Mouse (Mus musculus): ENCODE measurements around the gene Bola1. TPM values are rescaled to one million over a fixed set of nuclear protein-coding genes. Genes with fewer than 3 reads are reported as not detected.
"Not testable (repeated sequence)": the region's sequence is repeated elsewhere in the genome, so short reads cannot be mapped to it uniquely, and the experiment has no call there.

Bola1 gene
- total RNA-seq, 2 experiments from 2014 or later: 16.2 to 16.7 TPM

GRCm38 (mm10) chr3:96230404-96230803 is 10.9 kb upstream of the Bola1 start:
- DNase-seq (ENCODE audit: low spot score in 2 of 2): no peak
- no peak overlapping the region for H3K4me3 ChIP-seq
- no peak for TF ChIP-seq CTCF (conservative IDR thresholded peaks at IDR 0.05)
- no peak overlapping the region for H3K27ac ChIP-seq

DNA sequence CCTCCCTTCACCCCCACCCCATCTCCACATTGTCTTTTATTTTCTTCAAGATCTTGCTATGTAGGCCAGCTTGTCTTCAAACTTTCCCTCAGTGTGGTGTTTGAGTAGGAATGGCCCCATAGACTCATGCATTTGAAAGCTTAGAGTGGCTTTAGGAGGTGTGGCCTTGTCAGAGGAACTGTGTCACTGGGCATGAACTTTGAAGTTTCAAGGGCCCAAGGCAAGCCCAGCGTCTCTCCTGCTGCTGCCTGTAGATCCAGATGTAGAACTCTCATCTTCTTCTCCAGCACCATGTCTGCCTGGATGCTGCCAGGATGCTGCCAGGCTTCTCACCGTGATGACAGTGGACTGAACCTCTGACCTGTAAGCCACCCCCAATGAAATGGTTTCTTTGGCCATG is 9.3 kb upstream of the Bola1 start:
- no peak for DNase-seq (ENCODE audit: low spot score in 2 of 2)
- TF ChIP-seq CTCF (conservative IDR thresholded peaks at IDR 0.05): no peak
- Histone ChIP-seq H3K4me3 (no peak overlapping the region), H3K27ac (no peak overlapping the region)

DNA sequence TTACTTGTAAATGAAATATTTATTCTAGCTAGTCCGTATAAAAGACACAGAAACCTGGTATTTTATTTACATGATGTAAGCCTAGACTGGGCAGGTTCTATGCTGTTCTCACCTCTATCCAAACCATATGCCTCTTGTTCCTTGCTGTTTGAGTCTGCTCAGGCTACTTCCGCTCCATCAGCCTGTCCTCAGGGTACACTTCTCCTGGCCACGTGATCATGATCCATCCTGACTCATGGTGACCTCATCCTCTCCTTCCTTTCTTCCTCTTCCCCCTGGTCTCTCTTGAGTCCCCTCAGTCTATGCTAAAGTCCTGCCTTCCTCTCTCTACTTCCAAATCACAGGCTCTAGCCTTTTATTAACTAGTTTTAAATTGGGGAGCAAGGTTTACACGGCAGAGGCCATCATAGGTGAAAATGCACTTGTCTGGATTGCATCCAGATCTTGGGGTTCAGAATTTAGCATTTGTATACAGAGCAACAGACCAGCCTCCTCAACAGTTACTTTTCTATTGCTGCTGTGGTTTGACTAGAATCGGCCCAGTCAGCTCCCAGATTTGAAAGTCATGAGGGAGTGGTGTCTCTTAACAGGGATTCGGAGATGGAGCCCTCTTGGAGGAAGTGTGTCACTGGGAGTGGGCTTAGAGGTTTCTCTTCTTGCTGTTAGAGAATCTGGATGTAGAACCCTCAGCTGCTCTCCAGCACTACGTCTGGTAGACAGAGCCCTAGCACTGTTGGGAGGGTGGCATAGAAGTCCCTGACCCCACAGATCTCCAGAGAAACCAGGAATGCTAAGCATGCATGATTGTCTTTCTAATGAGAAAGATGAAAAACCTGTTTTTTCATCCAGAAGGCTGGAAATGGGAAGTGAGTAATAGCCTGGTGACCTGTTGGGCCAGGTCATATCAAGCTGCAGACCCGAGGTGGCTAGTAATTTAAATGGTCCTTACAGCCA is 7.5 kb upstream of the Bola1 start:
- DNase-seq (ENCODE audit: low spot score in 2 of 2): no peak
- no peak overlapping the region for H3K27ac ChIP-seq
- H3K4me3 ChIP-seq: no peak overlapping the region
- TF ChIP-seq CTCF (conservative IDR thresholded peaks at IDR 0.05): no peak

DNA sequence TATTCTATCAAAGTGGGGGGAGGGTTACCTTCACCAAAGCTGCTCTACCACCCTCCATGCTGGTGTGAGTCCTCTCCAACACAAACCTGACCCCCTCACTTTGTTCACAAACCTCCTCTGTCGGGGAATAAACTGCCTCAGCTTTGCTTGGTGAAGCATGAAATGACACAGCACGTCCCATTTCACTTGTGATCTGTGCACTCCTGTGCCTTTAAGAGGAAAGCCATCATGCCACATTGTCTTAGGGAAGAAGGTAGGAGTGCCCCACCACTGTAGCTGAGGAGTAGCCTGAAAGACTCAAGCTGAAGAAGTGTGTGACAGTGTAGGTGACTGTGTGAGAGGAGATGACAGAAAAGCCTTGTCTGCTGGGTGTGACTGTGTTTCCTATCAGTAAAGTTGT is 5.9 kb upstream of the Bola1 start:
- no peak for DNase-seq (ENCODE audit: low spot score in 2 of 2)
- no peak overlapping the region for H3K27ac ChIP-seq
- no peak overlapping the region for H3K4me3 ChIP-seq
- no peak for TF ChIP-seq CTCF (conservative IDR thresholded peaks at IDR 0.05)

DNA sequence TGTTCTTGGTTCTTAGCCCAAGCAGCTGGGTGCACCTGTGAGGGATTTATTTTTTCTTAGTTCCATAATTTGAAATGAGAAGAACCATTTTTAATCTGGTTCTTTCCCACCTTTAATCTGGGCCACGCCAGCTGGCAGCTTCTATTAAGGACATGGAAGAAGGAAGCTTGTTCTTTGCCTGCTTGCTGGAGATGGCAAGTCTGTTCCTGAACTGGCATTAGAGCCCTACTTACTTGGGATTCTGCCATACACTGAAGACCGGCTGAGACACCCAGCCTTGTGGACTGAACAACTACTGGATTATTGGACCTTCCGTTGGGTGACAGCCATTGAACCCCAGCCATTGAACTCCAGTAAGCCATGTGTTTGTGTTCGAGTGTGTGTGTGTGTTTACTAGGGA is 3.3 kb upstream of the Bola1 start:
- H3K27ac ChIP-seq: peak overlapping the region; percentile 100; the same call in 1 of the 2 replicates
- peak overlapping the region; percentile 90; the same call in 1 of the 2 replicates for H3K4me3 ChIP-seq
- DNase-seq (ENCODE audit: low spot score in 2 of 2): no peak
- TF ChIP-seq CTCF (conservative IDR thresholded peaks at IDR 0.05): no peak

- no peak for TF ChIP-seq CTCF (conservative IDR thresholded peaks at IDR 0.05)
- H3K27ac ChIP-seq: peak overlapping the region; percentile 100
- peak overlapping the region; percentile 90 for H3K4me3 ChIP-seq
- DNase-seq (ENCODE audit: low spot score in 2 of 2): no peak
These were observed 2.1 kb upstream of the Bola1 start for GRCm38 (mm10) chr3:96221640-96222038.

- H3K4me3 ChIP-seq: peak within 1 kb of the TSS; percentile 90
- TF ChIP-seq CTCF (conservative IDR thresholded peaks at IDR 0.05): peak; percentile 42
- H3K27ac ChIP-seq: peak within 1 kb of the TSS; percentile 100
- DNase-seq (ENCODE audit: low spot score in 2 of 2): peak; percentile 87 to 94
These were observed 1.5 kb upstream of the Bola1 start, which contains the start of the genes Hist2h2ac and Hist2h2be for GRCm38 (mm10) chr3:96220765-96221639. Gene Hist2h2ac, minus strand, starts transcription at chr3:96220880. Gene Hist2h2be, plus strand, starts transcription at chr3:96221119.

DNA sequence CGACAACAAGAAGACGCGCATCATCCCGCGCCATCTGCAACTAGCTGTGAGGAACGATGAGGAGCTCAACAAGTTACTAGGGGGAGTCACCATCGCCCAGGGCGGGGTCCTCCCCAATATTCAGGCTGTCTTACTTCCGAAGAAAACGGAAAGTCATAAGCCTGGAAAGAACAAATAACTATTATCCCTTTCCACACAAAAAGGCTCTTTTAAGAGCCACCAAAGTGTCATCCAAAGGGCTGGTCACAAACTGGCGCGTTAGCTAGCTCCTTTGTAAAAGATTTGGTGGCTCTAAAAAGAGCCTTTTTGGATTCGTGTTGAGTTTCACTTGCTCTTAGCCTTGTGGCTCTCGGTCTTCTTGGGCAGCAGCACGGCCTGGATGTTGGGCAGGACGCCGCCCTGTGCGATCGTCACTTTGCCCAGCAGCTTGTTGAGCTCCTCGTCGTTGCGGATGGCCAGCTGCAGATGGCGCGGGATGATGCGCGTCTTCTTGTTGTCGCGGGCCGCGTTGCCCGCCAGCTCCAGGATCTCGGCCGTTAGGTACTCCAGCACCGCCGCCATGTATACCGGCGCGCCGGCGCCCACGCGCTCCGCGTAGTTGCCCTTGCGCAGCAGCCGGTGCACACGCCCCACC is 739 bp upstream of the Bola1 start:
- H3K4me3 ChIP-seq: peak overlapping the region; percentile 90
- DNase-seq (ENCODE audit: low spot score in 2 of 2): not testable (repeated sequence)
- H3K27ac ChIP-seq: peak overlapping the region; percentile 100

GRCm38 (mm10) chr3:96219191-96219641 is 293 bp downstream of the Bola1 start:
- DNase-seq (ENCODE audit: low spot score in 2 of 2): no peak

DNA sequence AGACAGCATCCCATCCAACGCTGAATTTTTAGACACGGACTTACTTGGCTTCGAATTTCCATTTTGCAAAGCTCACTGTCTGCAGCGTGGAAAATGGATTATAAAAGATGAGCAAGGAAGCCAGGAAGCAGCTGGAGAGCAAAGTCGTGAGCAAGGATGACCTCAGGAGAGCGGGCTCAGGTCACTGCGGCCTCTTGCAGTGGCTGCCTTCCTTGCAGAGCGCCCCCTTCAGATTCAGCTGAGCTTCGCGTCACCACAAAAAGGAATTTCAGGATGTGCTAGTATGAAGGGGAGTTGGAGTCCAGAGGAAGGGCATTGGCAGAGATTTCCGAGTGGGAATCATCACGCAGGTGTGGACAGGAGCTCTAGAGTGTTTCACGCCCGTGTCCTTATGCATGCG is 10.3 kb downstream of the Bola1 start:
- TF ChIP-seq CTCF (conservative IDR thresholded peaks at IDR 0.05): peak; percentile 65
- Histone ChIP-seq H3K27ac (no peak overlapping the region), H3K4me3 (no peak overlapping the region)
- DNase-seq (ENCODE audit: low spot score in 2 of 2): no peak

More at GRCm38 (mm10) chr3:96219191-96219641, 293 bp downstream of the Bola1 start:
- peak overlapping the region; percentile 100 for H3K27ac ChIP-seq
- H3K4me3 ChIP-seq: peak overlapping the region; percentile 90
- TF ChIP-seq CTCF (conservative IDR thresholded peaks at IDR 0.05): peak; percentile 59

GRCm38 (mm10) chr3:96207819-96208218 is 11.7 kb downstream of the Bola1 start:
- no peak overlapping the region for H3K4me3 ChIP-seq
- no peak for DNase-seq (ENCODE audit: low spot score in 2 of 2)
- peak; percentile 64 for TF ChIP-seq CTCF (conservative IDR thresholded peaks at IDR 0.05)
- H3K27ac ChIP-seq: no peak overlapping the region

DNA sequence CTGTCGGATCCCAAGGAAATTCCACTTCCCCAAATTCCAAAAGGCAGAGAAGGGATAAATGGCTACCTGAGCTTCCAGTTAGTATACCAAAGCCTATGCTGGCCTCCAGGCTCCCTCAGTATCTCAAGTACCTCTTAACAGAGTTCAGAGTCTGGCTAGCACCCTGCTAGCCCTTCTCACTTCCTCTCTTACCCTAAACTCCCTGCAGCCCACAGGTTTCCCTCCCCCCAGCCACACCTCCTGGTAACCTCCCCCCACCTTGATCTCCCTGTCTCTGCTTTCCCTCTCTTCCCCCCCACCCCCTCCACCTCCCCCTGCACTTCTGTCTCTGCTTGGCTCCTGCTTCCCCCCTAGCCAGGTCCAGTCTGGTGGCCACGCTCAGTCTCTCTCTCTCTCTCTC is 19.8 kb downstream of the Bola1 start:
- H3K4me3 ChIP-seq: no peak overlapping the region
- H3K27ac ChIP-seq: no peak overlapping the region
- DNase-seq (ENCODE audit: low spot score in 2 of 2): no peak
- no peak for TF ChIP-seq CTCF (conservative IDR thresholded peaks at IDR 0.05)

DNA sequence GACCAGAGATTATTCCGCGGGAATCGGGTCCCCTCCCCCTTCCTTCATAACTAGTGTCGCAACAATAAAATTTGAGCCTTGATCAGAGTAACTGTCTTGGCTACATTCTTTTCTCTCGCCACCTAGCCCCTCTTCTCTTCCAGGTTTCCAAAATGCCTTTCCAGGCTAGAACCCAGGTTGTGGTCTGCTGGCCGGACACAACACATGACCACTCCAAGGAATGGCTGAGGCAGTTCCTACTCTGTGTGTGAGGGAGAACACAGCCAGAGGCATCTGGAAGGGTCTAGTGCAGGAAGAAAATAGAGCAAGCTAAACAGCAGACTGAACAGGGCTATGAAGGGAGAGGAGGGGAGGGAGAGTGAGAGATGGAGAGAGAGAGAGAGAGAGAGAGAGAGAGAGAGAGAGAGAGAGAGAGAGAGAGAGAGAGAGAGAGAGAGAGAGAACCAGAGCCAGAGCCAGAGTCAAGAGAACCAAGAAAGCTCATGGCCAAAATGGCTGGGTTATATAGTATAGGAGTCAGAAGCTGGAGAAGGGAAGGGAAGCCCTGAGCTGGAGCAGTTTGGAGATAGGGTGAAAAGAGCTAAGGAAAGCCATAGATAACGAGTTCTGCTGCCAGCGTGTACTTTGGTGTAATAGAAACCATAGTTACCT is 20.8 kb downstream of the Bola1 start:
- not testable (repeated sequence) for H3K27ac ChIP-seq; DNase-seq (ENCODE audit: low spot score in 2 of 2); H3K4me3 ChIP-seq
